In genomic region chr13:102658223-102658839, GRCm38 (mm10) we compare ENCODE assay signal across 9 mouse cellular contexts. TPM values are rescaled to one million over a fixed set of nuclear protein-coding genes. Genes with fewer than 3 reads are reported as not detected.
DNase-seq lines count a peak whose midpoint lies in the region; ATAC-seq and TF ChIP-seq lines count a peak whose summit lies in the region.
"Had no signal": no experiment of that assay in that cellular context is flagged by ENCODE, and none has a peak within 500 bp of the region (broad histone marks: within the 10 kb centered on the region; RNA-seq: fewer than 3 reads in every experiment).

No protein-coding gene starts in this region.

- H3K36me3 ChIP-seq in embryonic facial prominence, embryonic 15.5 days: no peaks in the 10 kb centered on the region
- H3K36me3 ChIP-seq in embryonic facial prominence, embryonic 10.5 days (replicated peaks): no peaks in the 10 kb centered on the region
- no peaks in the 10 kb centered on the region for H3K36me3 ChIP-seq in lung, embryonic 14.5 days (ENCODE audit: insufficient read depth)
- no peaks in the 10 kb centered on the region for H3K36me3 ChIP-seq in hindbrain, postnatal 0 days (ENCODE audit: insufficient read depth, low read length)
- H3K36me3 ChIP-seq: hindbrain, embryonic 10.5 days had no signal

- no peak overlapping the region for H3K9ac ChIP-seq in embryonic facial prominence, embryonic 15.5 days
- no peak overlapping the region for H3K9ac ChIP-seq in lung, embryonic 14.5 days
- no peak overlapping the region for H3K9ac ChIP-seq in hindbrain, postnatal 0 days (replicated peaks; ENCODE audit: low read length)

- H3K4me1 ChIP-seq in embryonic facial prominence, embryonic 15.5 days: peaks cover 22% of the 10 kb centered on the region
- H3K4me1 ChIP-seq in embryonic facial prominence, embryonic 10.5 days: peaks cover 11% of the 10 kb centered on the region
- H3K4me1 ChIP-seq in bone marrow, adult 2 months (ENCODE audit: control insufficient read depth, insufficient read depth, low read length): no peaks in the 10 kb centered on the region
- H3K4me1 ChIP-seq in lung, embryonic 14.5 days (ENCODE audit: insufficient read depth): no peaks in the 10 kb centered on the region
- H3K4me1 ChIP-seq in hindbrain, postnatal 0 days (ENCODE audit: insufficient read depth, low read length): no peaks in the 10 kb centered on the region

- no peaks in the 10 kb centered on the region for H3K27me3 ChIP-seq in embryonic facial prominence, embryonic 15.5 days
- peaks cover 7% of the 10 kb centered on the region; the same call in 1 of the 2 replicates for H3K27me3 ChIP-seq in embryonic facial prominence, embryonic 10.5 days (replicated peaks; ENCODE audit: low read depth, poor library complexity, severe bottlenecking)
- no peaks in the 10 kb centered on the region for H3K27me3 ChIP-seq in lung, embryonic 14.5 days (ENCODE audit: insufficient read depth, low read length)
- H3K27me3 ChIP-seq in hindbrain, postnatal 0 days (ENCODE audit: insufficient read depth, low read length): no peaks in the 10 kb centered on the region

- H3K4me3 ChIP-seq in embryonic facial prominence, embryonic 15.5 days (replicated peaks): no peak overlapping the region
- H3K4me3 ChIP-seq in embryonic facial prominence, embryonic 10.5 days: no peak overlapping the region
- H3K4me3 ChIP-seq in bone marrow, adult 2 months (replicated peaks; ENCODE audit: control insufficient read depth, low read depth, low read length): no peak overlapping the region
- no peak overlapping the region for H3K4me3 ChIP-seq in lung, embryonic 14.5 days (ENCODE audit: low read depth, low read length)
- H3K4me3 ChIP-seq in hindbrain, postnatal 0 days (ENCODE audit: low read length): no peak overlapping the region
- H3K4me3 ChIP-seq: hindbrain, embryonic 10.5 days had no signal

- no peak for DNase-seq in embryonic facial prominence, embryonic 10.5 days (ENCODE audit: low spot score)
- DNase-seq in lung, embryonic 14.5 days: peak; percentile 71
- DNase-seq in right cerebral cortex, adult 2 months (ENCODE audit: low spot score in 2 of 2): no peak
- DNase-seq in hindbrain, postnatal 0 days (ENCODE audit: low spot score): no peak
- no peak for DNase-seq in embryo, embryonic 10.5 days (ENCODE audit: low spot score)

- no peak for TF ChIP-seq CTCF in bone marrow, adult 2 months (IDR thresholded peaks at IDR 0.05; ENCODE audit: control insufficient read depth, insufficient read depth, low read length)
- no peak for TF ChIP-seq CTCF in lung, embryonic 14.5 days (IDR thresholded peaks at IDR 0.05; ENCODE audit: low read depth)
- TF ChIP-seq CTCF in hindbrain, postnatal 0 days (IDR thresholded peaks at IDR 0.05; ENCODE audit: low read depth): no peak

- H3K9me3 ChIP-seq in embryonic facial prominence, embryonic 15.5 days (replicated peaks): no peaks in the 10 kb centered on the region
- H3K9me3 ChIP-seq in embryonic facial prominence, embryonic 10.5 days: no peaks in the 10 kb centered on the region
- H3K9me3 ChIP-seq in lung, embryonic 14.5 days (ENCODE audit: low read depth, low read length): no peaks in the 10 kb centered on the region
- H3K9me3 ChIP-seq in hindbrain, postnatal 0 days (ENCODE audit: low read length): no peaks in the 10 kb centered on the region
- H3K9me3 ChIP-seq: hindbrain, embryonic 10.5 days had no signal

- no peak overlapping the region for H3K4me2 ChIP-seq in embryonic facial prominence, embryonic 15.5 days (replicated peaks)
- no peak overlapping the region for H3K4me2 ChIP-seq in lung, embryonic 14.5 days
- H3K4me2 ChIP-seq in hindbrain, postnatal 0 days (ENCODE audit: low read depth, low read length): no peak overlapping the region

- ATAC-seq in embryonic facial prominence, embryonic 15.5 days (ENCODE audit: insufficient number of reproducible peaks, low FRiP score, low TSS enrichment, low read depth): no peak
- peak; percentile 72 for ATAC-seq in granulocyte monocyte progenitor cell, adult 5-6 weeks (replicated peaks; ENCODE audit: poor library complexity, severe bottlenecking)
- peak; percentile 70 for ATAC-seq in lung, embryonic 14.5 days (ENCODE audit: insufficient read depth)
- ATAC-seq in hindbrain, postnatal 0 days: no peak

- WGBS in embryonic facial prominence, embryonic 15.5 days: 59% methylated on average over 6 of the region's 6 CpGs
- WGBS in embryonic facial prominence, embryonic 10.5 days: 84% methylated on average over 6 of the region's 6 CpGs
- 30% methylated on average over 6 of the region's 6 CpGs for WGBS in bone marrow, adult 2 months
- 53% methylated on average over 6 of the region's 6 CpGs for WGBS in lung, embryonic 14.5 days
- WGBS in hindbrain, postnatal 0 days: 53% methylated on average over 6 of the region's 6 CpGs

- peak overlapping the region; percentile 45; the same call in 1 of the 2 replicates for H3K27ac ChIP-seq in embryonic facial prominence, embryonic 15.5 days (replicated peaks)
- H3K27ac ChIP-seq in embryonic facial prominence, embryonic 10.5 days (replicated peaks): no peak overlapping the region
- H3K27ac ChIP-seq in bone marrow, adult 2 months (ENCODE audit: control insufficient read depth, insufficient read depth, low read depth, low read length, poor library complexity): peak overlapping the region; percentile 39; the same call in 1 of the 2 replicates
- H3K27ac ChIP-seq in lung, embryonic 14.5 days (ENCODE audit: low read depth): peak overlapping the region; percentile 63; the same call in 1 of the 2 replicates
- no peak overlapping the region for H3K27ac ChIP-seq in hindbrain, postnatal 0 days
- H3K27ac ChIP-seq: hindbrain, embryonic 10.5 days had no signal

- TF ChIP-seq POLR2A in bone marrow, adult 2 months (IDR thresholded peaks at IDR 0.05; ENCODE audit: borderline replicate concordance, control insufficient read depth, low read depth, low read length): no peak

RNA-seq across cellular contexts. Expression of gene Cd180, which starts 35.0 kb away (rescaled TPM):
- 0.44 and 0.66 TPM in 2 replicates for polyA plus RNA-seq in embryonic facial prominence, embryonic 15.5 days (2015; fragmentation: Nextera tagmentation; extraction: Ambion mirVana)
- 0.10 and 0.31 TPM in 2 replicates for polyA plus RNA-seq in embryonic facial prominence, embryonic 10.5 days (2016; fragmentation: Nextera tagmentation; extraction: Ambion mirVana)
- 5.5 and 9.8 TPM in 2 replicates for polyA plus RNA-seq in bone marrow, adult 2 months (2011; ENCODE audit: insufficient read depth, insufficient read length, low replicate concordance, missing spikeins)
- 32.1 and 37.9 TPM in 2 replicates for total RNA-seq in granulocyte monocyte progenitor cell, adult 5-6 weeks (2014; fragmentation: Nextera tagmentation)
- 6.6 and 22.1 TPM in 2 replicates for total RNA-seq in granulocyte monocyte progenitor cell, adult 5-6 weeks (2017)
- 0.64 and 0.84 TPM in 2 replicates for polyA plus RNA-seq in lung, embryonic 14.5 days (2014; fragmentation: Nextera tagmentation; extraction: Ambion mirVana)
- total RNA-seq in hindbrain, postnatal 0 days (2014; rRNA removed): 0.68 and 1.9 TPM in 2 replicates
- polyA plus RNA-seq in hindbrain, postnatal 0 days (2015; fragmentation: Nextera tagmentation; extraction: Ambion mirVana): 1.1 and 1.4 TPM in 2 replicates

Comparison
In these comparisons a context has a peak if more than half of its experiments do, and no peak if none do; other contexts are left out.
1. H3K27ac ChIP-seq: peak in embryonic facial prominence, embryonic 15.5 days (single experiment), bone marrow, adult 2 months (single experiment) and lung, embryonic 14.5 days (single experiment); none in embryonic facial prominence, embryonic 10.5 days (single experiment) and hindbrain, postnatal 0 days (single experiment).
2. ATAC-seq: peak in granulocyte monocyte progenitor cell, adult 5-6 weeks (single experiment) and lung, embryonic 14.5 days (single experiment); none in embryonic facial prominence, embryonic 15.5 days (single experiment) and hindbrain, postnatal 0 days (single experiment).